Mouse (Mus musculus): ENCODE measurements around the gene Maml3. TPM values are rescaled to one million over a fixed set of nuclear protein-coding genes. Genes with fewer than 3 reads are reported as not detected.

Maml3 gene
- polyA plus RNA-seq, 1 experiment, result 3.1 TPM

DNA sequence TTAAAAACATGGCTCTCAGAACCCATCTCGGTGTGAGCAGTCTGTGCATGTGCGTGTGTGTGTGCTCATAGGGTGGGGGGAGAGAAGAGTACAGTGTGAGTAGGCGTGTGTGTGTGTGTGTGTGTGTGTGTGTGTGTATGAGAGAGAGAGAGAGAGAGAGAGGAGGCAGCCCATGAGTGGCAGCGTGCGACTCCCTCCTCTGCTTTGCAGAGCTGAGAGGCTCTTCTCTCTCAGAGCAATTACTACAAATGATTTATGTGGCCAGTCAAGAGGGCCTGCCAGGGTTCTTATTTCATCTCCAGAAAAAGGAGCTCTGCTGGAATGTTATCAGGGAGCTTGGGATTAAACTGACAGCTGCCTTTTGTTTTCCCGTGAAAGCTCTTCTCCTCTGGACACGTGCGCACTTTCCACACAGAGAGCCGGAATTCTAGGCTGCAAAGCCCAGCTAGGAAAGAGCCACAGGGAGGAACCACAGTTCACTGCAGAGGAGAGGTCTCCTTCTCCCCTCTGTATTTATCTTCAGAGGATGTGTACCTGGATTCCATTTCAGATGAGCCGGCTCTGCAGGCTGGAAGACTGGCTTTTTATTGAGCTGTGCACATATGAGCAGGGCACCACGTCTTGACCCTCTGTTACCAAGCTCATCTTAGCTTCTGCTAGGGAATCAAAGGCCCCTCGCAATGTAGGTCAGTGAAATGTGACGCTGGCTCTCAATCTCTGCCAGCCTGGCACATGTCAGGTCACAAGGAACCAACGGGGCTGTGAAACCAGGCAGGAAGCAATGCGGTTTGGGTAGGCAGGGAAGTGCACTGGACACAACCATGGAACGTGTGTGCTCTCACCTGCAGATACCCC is 325.9 kb downstream of the Maml3 start:
- H3ac ChIP-seq (ENCODE audit: control insufficient read depth, insufficient read length), result no peak overlapping the region
- TF ChIP-seq REST (IDR thresholded peaks at IDR 0.05; ENCODE audit: insufficient read depth, insufficient read length), result no peak
- TF ChIP-seq MYOG (IDR thresholded peaks at IDR 0.05; ENCODE audit: control insufficient read depth in 1 of 3, insufficient read depth in 1 of 3, insufficient read length in 2 of 3, low read depth in 2 of 3), result peak in 1 of 3 experiments; percentile 84
- no peak for TF ChIP-seq POLR2AphosphoS2 (IDR thresholded peaks at IDR 0.05; ENCODE audit: insufficient read length, low read depth)
- no peak for TF ChIP-seq POLR2A (IDR thresholded peaks at IDR 0.05; ENCODE audit: insufficient read length, low read depth)
- TF ChIP-seq TCF3 (IDR thresholded peaks at IDR 0.05; ENCODE audit: insufficient read length, low read depth), result no peak
- TF ChIP-seq USF1 (IDR thresholded peaks at IDR 0.05; ENCODE audit: low read depth), result peak; percentile 49
- no peak for TF ChIP-seq MAX (IDR thresholded peaks at IDR 0.05; ENCODE audit: low read depth)
- TF ChIP-seq TCF12 (IDR thresholded peaks at IDR 0.05; ENCODE audit: insufficient read depth, poor library complexity, severe bottlenecking), result peak; percentile 35
- TF ChIP-seq E2F4 (IDR thresholded peaks at IDR 0.05; ENCODE audit: insufficient read depth), result no peak
- TF ChIP-seq CEBPB (IDR thresholded peaks at IDR 0.05; ENCODE audit: insufficient read depth, poor library complexity, severe bottlenecking), result no peak
- peak in 1 of 3 experiments; percentile 3 for TF ChIP-seq MYOD1 (IDR thresholded peaks at IDR 0.05; ENCODE audit: control insufficient read depth in 1 of 3, insufficient read length in 2 of 3, low read depth in 2 of 3)
- no peak for TF ChIP-seq SRF (IDR thresholded peaks at IDR 0.05; ENCODE audit: control insufficient read depth, insufficient read length, low read depth)
- peak overlapping the region; percentile 61 for H3K4me2 ChIP-seq (ENCODE audit: low read depth)
- no peaks in the 10 kb centered on the region for H3K79me2 ChIP-seq (ENCODE audit: control insufficient read depth, insufficient read depth)
- H3K27me3 ChIP-seq (ENCODE audit: control insufficient read depth, insufficient read depth, insufficient read length), result no peaks in the 10 kb centered on the region
- H3K36me3 ChIP-seq (ENCODE audit: control insufficient read depth, insufficient read depth), result no peaks in the 10 kb centered on the region
- H3K4me3 ChIP-seq, result no peak overlapping the region

DNA sequence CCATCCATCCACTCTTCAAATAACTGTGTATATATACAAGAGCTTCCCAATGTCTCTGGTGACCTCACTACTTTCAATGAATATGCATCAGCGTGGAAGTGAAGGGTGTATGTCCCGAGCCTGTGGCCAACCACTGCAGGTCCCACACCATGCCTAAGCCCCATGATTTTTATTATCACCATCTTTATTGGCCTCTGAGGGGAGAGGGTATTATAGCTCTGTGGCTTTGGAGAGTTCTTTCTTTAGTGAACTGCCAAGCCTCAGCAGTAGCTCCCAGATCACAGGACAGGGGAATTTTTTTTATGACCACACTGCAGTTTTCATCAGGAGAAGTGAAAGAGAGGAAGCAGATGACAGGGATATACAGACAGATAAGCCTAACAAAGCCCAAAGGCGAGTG is 326.7 kb downstream of the Maml3 start:
- Histone ChIP-seq H3K79me2 (ENCODE audit: control insufficient read depth, insufficient read depth) (no peaks in the 10 kb centered on the region), H3K4me2 (ENCODE audit: low read depth) (peak overlapping the region; percentile 61), H3K4me3 (no peak overlapping the region), H3K36me3 (ENCODE audit: control insufficient read depth, insufficient read depth) (no peaks in the 10 kb centered on the region), H3K27me3 (ENCODE audit: control insufficient read depth, insufficient read depth, insufficient read length) (no peaks in the 10 kb centered on the region), H3ac (ENCODE audit: control insufficient read depth, insufficient read length) (no peak overlapping the region)
- TF ChIP-seq POLR2AphosphoS2 (IDR thresholded peaks at IDR 0.05; ENCODE audit: insufficient read length, low read depth) (no peak), SRF (IDR thresholded peaks at IDR 0.05; ENCODE audit: control insufficient read depth, insufficient read length, low read depth) (no peak), TCF3 (IDR thresholded peaks at IDR 0.05; ENCODE audit: insufficient read length, low read depth) (no peak), MAX (IDR thresholded peaks at IDR 0.05; ENCODE audit: low read depth) (no peak), REST (IDR thresholded peaks at IDR 0.05; ENCODE audit: insufficient read depth, insufficient read length) (no peak), MYOG (IDR thresholded peaks at IDR 0.05; ENCODE audit: control insufficient read depth in 1 of 3, insufficient read depth in 1 of 3, insufficient read length in 2 of 3, low read depth in 2 of 3) (no peak), CEBPB (IDR thresholded peaks at IDR 0.05; ENCODE audit: insufficient read depth, poor library complexity, severe bottlenecking) (no peak), POLR2A (IDR thresholded peaks at IDR 0.05; ENCODE audit: insufficient read length, low read depth) (no peak), MYOD1 (IDR thresholded peaks at IDR 0.05; ENCODE audit: control insufficient read depth in 1 of 3, insufficient read length in 2 of 3, low read depth in 2 of 3) (no peak), E2F4 (IDR thresholded peaks at IDR 0.05; ENCODE audit: insufficient read depth) (no peak)

DNA sequence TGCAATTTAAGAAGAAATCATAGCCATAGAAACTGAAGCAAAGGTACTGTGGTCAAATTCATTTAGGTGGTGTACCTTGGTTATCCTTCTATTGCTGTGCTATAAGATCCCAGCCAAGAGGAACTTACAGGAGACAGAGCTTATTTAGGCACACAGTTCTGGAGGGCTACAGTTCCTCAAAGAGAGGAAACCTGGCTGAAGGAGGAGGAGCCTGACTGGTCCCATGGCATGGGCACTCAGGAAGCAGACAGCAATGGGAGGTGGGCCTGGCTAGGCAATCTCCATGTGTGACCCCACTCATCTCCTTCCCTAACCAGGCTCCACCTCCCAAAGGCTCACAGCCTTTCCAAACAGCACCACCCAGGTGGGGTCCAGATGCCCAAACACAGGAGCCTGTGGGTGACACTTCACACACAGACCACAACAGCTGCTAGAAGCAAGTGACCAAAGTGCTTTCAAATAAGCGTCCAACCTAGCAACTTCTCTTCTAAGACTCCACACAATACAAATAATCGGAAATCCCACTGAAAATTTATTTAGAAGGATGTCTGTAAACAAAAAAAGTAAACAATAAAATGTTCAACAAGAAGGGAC is 328.8 kb downstream of the Maml3 start:
- H3K36me3 ChIP-seq (ENCODE audit: control insufficient read depth, insufficient read depth), result no peaks in the 10 kb centered on the region
- H3K4me2 ChIP-seq (ENCODE audit: low read depth), result no peak overlapping the region
- H3K79me2 ChIP-seq (ENCODE audit: control insufficient read depth, insufficient read depth), result no peaks in the 10 kb centered on the region
- no peak overlapping the region for H3ac ChIP-seq (ENCODE audit: control insufficient read depth, insufficient read length)
- TF ChIP-seq MAX (IDR thresholded peaks at IDR 0.05; ENCODE audit: low read depth), result no peak
- TF ChIP-seq MYOG (IDR thresholded peaks at IDR 0.05; ENCODE audit: control insufficient read depth in 1 of 3, insufficient read depth in 1 of 3, insufficient read length in 2 of 3, low read depth in 2 of 3), result peak in 2 of 3 experiments; percentile 65 to 67
- TF ChIP-seq MYOD1 (IDR thresholded peaks at IDR 0.05; ENCODE audit: control insufficient read depth in 1 of 3, insufficient read length in 2 of 3, low read depth in 2 of 3), result peak in 2 of 3 experiments; percentile 21 to 56
- no peak overlapping the region for H3K4me3 ChIP-seq
- no peaks in the 10 kb centered on the region for H3K27me3 ChIP-seq (ENCODE audit: control insufficient read depth, insufficient read depth, insufficient read length)

DNA sequence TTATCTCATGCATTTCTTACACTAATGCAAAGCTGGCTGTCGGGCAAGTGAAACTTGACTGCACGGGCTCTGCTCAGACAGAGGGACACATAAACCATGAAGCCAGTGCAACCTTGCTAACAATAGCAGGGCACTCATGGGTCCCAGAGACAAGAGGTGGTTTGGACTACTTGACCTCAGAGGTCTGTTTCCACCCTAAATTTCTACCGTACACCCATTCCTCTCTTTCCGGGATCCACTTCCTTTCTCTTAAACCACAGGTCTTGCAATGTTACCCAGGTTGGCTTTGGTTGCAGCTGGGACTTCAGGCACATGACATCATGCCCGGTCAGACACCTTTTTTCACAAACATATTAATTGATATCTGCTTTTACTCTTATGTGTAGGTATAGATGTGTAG is 331.3 kb downstream of the Maml3 start:
- TF ChIP-seq TCF3 (IDR thresholded peaks at IDR 0.05; ENCODE audit: insufficient read length, low read depth), result no peak
- no peak for TF ChIP-seq MYOG (IDR thresholded peaks at IDR 0.05; ENCODE audit: control insufficient read depth in 1 of 3, insufficient read depth in 1 of 3, insufficient read length in 2 of 3, low read depth in 2 of 3)
- TF ChIP-seq USF1 (IDR thresholded peaks at IDR 0.05; ENCODE audit: low read depth), result no peak
- TF ChIP-seq MAX (IDR thresholded peaks at IDR 0.05; ENCODE audit: low read depth), result no peak
- TF ChIP-seq E2F4 (IDR thresholded peaks at IDR 0.05; ENCODE audit: insufficient read depth), result no peak
- TF ChIP-seq MYOD1 (IDR thresholded peaks at IDR 0.05; ENCODE audit: control insufficient read depth in 1 of 3, insufficient read length in 2 of 3, low read depth in 2 of 3), result no peak
- TF ChIP-seq REST (IDR thresholded peaks at IDR 0.05; ENCODE audit: insufficient read depth, insufficient read length), result no peak
- TF ChIP-seq POLR2AphosphoS2 (IDR thresholded peaks at IDR 0.05; ENCODE audit: insufficient read length, low read depth), result no peak
- TF ChIP-seq POLR2A (IDR thresholded peaks at IDR 0.05; ENCODE audit: insufficient read length, low read depth), result no peak
- no peak for TF ChIP-seq TCF12 (IDR thresholded peaks at IDR 0.05; ENCODE audit: insufficient read depth, poor library complexity, severe bottlenecking)

More for the DNA sequence above, 331.3 kb downstream of the Maml3 start:
- no peaks in the 10 kb centered on the region for H3K36me3 ChIP-seq (ENCODE audit: control insufficient read depth, insufficient read depth)
- no peaks in the 10 kb centered on the region for H3K79me2 ChIP-seq (ENCODE audit: control insufficient read depth, insufficient read depth)
- H3K4me2 ChIP-seq (ENCODE audit: low read depth), result no peak overlapping the region
- H3ac ChIP-seq (ENCODE audit: control insufficient read depth, insufficient read length), result no peak overlapping the region
- no peaks in the 10 kb centered on the region for H3K27me3 ChIP-seq (ENCODE audit: control insufficient read depth, insufficient read depth, insufficient read length)
- H3K4me3 ChIP-seq, result no peak overlapping the region

Data from myocyte (in vitro differentiated cells).